Mouse (Mus musculus): Measurements from ENCODE around the gene Spag5. TPM values are rescaled to one million over a fixed set of nuclear protein-coding genes. Genes with fewer than 3 reads are reported as not detected.

Spag5 gene
- polyA plus RNA-seq, 1 experiment: 35.1 TPM

DNA sequence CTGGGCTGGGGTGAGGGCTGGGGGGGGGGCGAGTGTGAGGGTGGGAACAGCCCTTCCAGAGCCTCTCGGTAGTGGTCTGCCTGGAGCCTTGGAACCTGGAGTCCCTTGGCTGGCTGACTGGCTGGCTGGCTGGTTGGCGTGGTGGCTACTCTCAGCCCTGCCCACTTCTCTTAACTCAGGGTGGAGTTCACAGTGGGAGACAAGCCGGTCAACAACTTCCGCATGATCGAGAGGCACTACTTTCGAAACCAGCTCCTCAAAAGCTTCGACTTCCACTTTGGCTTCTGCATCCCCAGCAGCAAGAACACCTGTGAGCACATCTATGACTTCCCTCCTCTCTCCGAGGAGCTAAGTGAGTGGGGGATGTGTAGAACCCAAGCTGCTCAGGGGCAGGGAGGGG lies 46.6 kb downstream of the Spag5 start:
- no peak for TF ChIP-seq CTCF (IDR thresholded peaks at IDR 0.05; ENCODE audit: borderline replicate concordance, insufficient read depth, low read length)
- no peak for TF ChIP-seq POLR2A (IDR thresholded peaks at IDR 0.05; ENCODE audit: low read depth, low read length)
- Histone ChIP-seq H3K4me3 (ENCODE audit: insufficient read depth, low read length) (no peak overlapping the region), H3K27ac (ENCODE audit: insufficient read depth, low read length) (no peak overlapping the region), H3K4me1 (ENCODE audit: control insufficient read depth, insufficient read depth, low read length) (no peaks in the 10 kb centered on the region)

DNA sequence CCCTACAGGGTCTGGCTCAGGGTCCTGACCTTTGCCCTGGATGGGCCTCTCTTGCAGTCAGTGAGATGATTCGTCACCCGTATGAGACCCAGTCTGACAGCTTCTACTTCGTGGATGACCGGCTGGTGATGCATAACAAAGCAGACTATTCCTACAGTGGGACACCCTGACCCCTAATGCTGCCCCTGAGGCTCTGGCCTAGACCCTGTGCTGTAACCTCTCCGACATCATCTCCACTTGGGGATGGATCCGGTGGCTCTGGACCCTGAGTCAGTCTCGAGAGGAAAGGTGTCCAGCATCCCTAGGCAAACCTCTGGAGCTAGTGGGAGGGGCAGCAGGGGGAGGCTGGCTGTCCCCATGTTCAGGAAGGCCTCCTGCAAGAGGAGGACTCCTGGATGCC lies 47.1 kb downstream of the Spag5 start:
- Histone ChIP-seq H3K4me1 (ENCODE audit: control insufficient read depth, insufficient read depth, low read length) (no peaks in the 10 kb centered on the region), H3K27ac (ENCODE audit: insufficient read depth, low read length) (no peak overlapping the region), H3K4me3 (ENCODE audit: insufficient read depth, low read length) (no peak overlapping the region)
- no peak for TF ChIP-seq CTCF (IDR thresholded peaks at IDR 0.05; ENCODE audit: borderline replicate concordance, insufficient read depth, low read length)
- TF ChIP-seq POLR2A (IDR thresholded peaks at IDR 0.05; ENCODE audit: low read depth, low read length): no peak

DNA sequence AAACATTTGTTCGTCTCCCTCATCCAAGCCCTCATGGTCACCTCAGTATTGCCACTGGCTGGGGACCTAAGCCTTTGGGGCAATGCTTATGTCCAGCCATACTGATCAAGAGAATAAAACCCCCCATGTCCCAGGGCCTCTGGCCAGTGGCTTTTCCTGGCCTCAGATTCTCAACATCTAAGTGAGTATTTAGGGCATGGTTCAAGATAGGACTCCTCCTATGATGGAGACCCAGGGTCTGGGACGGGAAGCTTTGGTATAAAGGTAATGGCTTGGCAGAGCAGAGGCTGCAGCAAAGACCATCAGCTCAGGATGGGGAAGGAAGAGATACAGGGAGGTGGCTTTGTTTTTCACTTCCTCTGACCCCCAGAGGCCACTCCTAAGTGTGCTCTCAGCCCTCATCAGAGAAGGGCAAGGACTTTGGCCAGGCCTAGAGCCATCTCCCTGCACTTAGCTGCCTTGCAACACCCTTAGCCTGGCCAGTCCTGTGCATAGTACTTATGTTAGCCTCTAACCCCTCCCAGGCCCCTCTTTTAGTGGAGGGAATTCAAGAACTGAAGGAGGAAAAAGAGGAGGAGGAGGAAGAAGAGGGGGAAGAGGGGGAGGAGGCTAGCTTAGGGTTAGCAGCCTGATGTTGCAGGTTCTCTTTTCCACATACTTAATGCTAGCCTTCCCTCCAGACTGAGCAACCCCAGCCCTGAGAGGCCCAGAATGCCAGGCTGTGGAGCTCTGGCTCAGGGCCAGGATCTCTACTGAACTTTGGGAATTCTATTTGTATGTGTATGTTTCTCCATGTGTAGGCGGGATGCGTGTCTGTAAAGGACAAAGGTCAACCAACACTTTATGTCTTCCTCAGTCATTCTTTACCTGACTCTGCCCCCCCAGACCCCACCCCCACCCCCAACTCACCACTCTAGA lies 48.4 kb downstream of the Spag5 start:
- Histone ChIP-seq H3K4me3 (ENCODE audit: insufficient read depth, low read length) (no peak overlapping the region), H3K4me1 (ENCODE audit: control insufficient read depth, insufficient read depth, low read length) (no peaks in the 10 kb centered on the region), H3K27ac (ENCODE audit: insufficient read depth, low read length) (no peak overlapping the region)
- TF ChIP-seq POLR2A (IDR thresholded peaks at IDR 0.05; ENCODE audit: low read depth, low read length): no peak
- TF ChIP-seq CTCF (IDR thresholded peaks at IDR 0.05; ENCODE audit: borderline replicate concordance, insufficient read depth, low read length): no peak

DNA sequence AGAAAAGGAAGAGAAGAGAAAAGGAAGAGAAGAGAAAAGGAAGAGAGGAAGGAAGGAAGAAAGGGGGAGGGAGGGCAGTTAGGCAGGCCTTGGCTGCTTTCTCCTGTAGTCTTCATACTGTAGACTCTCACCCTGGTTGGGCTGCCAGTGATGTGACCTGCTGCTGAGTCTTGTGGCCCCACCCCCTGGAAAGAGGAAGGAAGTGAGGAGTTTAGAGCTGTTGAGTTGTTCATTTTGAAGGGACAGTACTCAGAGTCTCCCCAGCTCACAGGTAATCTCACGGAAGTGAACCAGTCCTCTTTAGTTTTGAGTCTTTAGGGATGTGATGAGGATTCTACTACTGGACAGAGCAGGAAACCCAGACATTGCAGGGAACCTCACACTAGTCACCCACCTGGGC lies 51.8 kb downstream of the Spag5 start:
- Histone ChIP-seq H3K4me1 (ENCODE audit: control insufficient read depth, insufficient read depth, low read length) (no peaks in the 10 kb centered on the region), H3K4me3 (ENCODE audit: insufficient read depth, low read length) (no peak overlapping the region), H3K27ac (ENCODE audit: insufficient read depth, low read length) (no peak overlapping the region)
- no peak for TF ChIP-seq CTCF (IDR thresholded peaks at IDR 0.05; ENCODE audit: borderline replicate concordance, insufficient read depth, low read length)
- TF ChIP-seq POLR2A (IDR thresholded peaks at IDR 0.05; ENCODE audit: low read depth, low read length): no peak

DNA sequence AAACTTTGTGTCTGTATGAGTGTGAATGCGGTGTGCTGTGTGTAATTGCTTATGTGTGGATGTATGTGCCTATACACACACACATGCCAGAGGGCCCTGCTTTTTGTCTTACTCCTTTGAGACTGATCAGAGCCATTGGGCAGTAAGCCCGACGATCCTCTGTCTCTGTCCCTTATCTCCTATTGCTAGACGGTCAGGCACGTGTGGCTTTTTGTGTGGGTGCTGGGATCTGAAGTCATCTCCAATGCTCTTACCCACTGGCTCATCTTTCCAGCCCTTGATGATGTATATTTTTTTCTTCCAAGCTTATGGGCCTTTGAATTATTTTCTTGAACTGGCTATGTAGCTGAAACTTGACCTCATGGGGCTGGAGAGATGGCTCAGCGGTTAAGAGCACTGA lies 53.6 kb downstream of the Spag5 start:
- Histone ChIP-seq H3K27ac (ENCODE audit: insufficient read depth, low read length) (no peak overlapping the region), H3K4me1 (ENCODE audit: control insufficient read depth, insufficient read depth, low read length) (no peaks in the 10 kb centered on the region), H3K4me3 (ENCODE audit: insufficient read depth, low read length) (no peak overlapping the region)
- no peak for TF ChIP-seq POLR2A (IDR thresholded peaks at IDR 0.05; ENCODE audit: low read depth, low read length)
- TF ChIP-seq CTCF (IDR thresholded peaks at IDR 0.05; ENCODE audit: borderline replicate concordance, insufficient read depth, low read length): no peak

DNA sequence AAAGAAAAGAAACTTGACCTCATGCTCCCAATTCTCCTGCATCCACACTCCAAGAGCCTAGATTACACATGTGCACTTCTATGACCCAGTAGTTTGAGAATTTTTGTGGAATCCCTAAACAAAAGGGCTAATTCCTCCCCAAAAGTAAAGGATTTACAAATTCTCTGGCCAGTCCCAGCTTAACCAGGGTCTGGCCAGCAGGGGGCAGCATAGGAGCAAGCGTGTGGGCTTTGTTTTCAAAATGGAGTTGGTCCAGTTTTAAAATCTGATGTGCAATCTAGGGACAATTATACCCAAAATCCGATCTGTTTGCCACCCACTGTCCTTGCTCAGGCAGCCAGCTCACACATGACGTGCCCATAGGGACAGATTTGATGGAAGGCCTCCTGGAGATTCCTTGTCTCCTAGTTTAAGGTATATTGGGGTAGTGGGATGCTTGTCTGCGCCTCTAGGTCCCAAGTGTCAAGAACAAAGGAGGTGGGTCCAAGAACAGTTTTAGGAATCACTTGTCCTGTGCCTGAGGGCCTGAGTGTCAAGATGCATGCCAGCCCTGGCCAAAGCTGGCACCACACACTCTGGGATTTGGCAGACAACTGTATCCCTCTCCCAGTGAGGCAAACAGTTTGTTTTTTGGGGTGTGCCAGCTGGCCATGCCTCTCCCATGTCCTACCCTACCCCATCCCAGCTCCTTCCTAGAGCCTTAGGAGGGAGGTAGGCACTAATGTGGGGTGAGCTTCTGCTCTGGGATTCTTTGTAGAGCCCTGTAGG lies 54.3 kb downstream of the Spag5 start:
- Histone ChIP-seq H3K27ac (ENCODE audit: insufficient read depth, low read length) (no peak overlapping the region), H3K4me1 (ENCODE audit: control insufficient read depth, insufficient read depth, low read length) (no peaks in the 10 kb centered on the region), H3K4me3 (ENCODE audit: insufficient read depth, low read length) (no peak overlapping the region)
- peak; percentile 42; the same call in 1 of the 2 replicates for TF ChIP-seq CTCF (IDR thresholded peaks at IDR 0.05; ENCODE audit: borderline replicate concordance, insufficient read depth, low read length)
- TF ChIP-seq POLR2A (IDR thresholded peaks at IDR 0.05; ENCODE audit: low read depth, low read length): no peak

DNA sequence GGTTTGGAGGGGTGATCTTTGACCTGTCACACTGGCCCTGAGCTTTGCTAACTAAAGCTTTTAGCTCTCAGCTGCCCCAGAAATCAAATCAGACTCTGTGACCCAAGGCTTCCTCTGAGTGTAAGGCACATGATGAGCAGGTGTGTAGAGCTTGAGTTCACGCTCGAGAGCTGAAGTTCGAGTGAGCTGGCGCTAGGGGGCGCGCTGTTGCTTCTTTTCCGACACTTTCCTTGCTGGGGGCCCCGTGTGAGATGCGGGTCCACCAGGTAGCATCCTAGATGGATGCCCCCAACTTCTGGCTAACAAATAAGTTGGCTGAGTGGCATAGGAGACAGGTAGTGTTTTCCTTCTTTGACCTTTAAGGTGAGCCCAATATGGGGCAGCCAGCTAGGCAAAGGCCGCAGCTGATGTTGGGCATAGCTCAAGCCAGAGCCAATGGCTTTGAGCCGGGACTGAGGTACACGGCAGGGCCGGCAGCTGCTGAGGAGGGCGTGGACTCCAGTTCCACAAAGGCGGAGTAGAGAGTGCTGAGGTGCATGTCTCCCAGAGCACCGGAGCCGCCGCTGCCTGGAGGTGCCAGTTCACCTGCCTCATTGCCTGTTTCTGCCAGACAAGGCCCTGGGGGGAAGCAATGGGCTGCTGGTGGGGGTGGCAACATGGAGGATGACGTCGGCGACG lies 57.1 kb downstream of the Spag5 start:
- Histone ChIP-seq H3K27ac (ENCODE audit: insufficient read depth, low read length) (no peak overlapping the region), H3K4me1 (ENCODE audit: control insufficient read depth, insufficient read depth, low read length) (no peaks in the 10 kb centered on the region), H3K4me3 (ENCODE audit: insufficient read depth, low read length) (no peak overlapping the region)
- TF ChIP-seq CTCF (IDR thresholded peaks at IDR 0.05; ENCODE audit: borderline replicate concordance, insufficient read depth, low read length) (peak; percentile 43; the same call in 1 of the 2 replicates), POLR2A (IDR thresholded peaks at IDR 0.05; ENCODE audit: low read depth, low read length) (no peak)

DNA sequence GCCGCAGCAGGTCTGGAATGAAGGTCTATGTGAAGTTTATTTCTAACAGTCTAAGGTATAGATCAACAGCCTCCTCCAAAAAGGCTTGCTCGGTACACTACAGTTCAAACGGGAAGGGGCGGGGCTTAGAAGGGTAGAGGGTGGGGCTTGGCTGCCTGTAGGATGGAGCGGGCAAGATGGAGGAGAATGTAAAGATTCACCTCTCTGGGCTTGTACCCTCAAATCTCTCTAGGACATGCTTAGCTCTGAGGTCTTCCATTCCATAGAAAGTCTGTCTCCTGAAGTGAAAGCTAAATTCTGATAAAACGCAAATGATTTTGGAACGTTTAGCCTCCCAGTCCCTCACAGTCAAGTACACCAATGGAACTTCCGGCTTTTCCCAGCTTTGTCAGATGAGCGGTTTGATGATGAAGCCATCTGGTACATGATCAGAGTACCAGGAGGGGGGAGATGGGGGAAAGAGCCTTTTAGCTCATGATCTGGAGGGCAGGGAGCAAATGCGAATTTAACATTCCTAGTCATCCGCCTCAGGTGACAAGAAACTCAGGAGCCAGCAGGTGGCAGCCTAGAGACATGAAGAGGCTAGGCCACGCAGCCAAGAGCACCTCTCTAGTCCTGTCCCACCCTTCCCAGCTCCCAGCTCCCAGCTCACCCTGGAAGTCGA lies 58.9 kb downstream of the Spag5 start:
- TF ChIP-seq CTCF (IDR thresholded peaks at IDR 0.05; ENCODE audit: borderline replicate concordance, insufficient read depth, low read length): peak; percentile 60
- no peak for TF ChIP-seq POLR2A (IDR thresholded peaks at IDR 0.05; ENCODE audit: low read depth, low read length)
- no peak overlapping the region for H3K27ac ChIP-seq (ENCODE audit: insufficient read depth, low read length)
- 0 out of 2 replicates have a peak overlapping the region, but pooled peaks have one; percentile 5 for H3K4me3 ChIP-seq (ENCODE audit: insufficient read depth, low read length)
- H3K4me1 ChIP-seq (ENCODE audit: control insufficient read depth, insufficient read depth, low read length): 0 out of 2 replicates have a peak, but pooled peaks cover 6% of the 10 kb centered on the region

DNA sequence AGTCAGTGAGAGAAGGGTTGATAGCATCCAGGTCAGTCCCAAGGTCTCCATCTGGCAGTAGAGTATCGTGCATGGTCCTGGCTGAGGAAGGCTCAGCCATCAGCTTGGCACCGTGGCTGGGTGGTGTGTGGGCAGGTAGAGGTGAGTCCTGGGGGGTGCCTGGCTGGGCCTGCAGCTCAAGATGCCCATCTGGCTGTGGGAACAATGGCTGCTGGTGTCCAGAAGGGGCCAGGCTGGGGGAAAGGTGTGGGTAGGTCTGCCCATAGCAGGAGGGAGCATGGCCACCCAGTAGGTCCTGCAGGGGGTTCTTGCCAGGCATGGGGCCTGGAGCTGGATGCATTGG lies 59.4 kb downstream of the Spag5 start:
- TF ChIP-seq POLR2A (IDR thresholded peaks at IDR 0.05; ENCODE audit: low read depth, low read length): no peak
- no peak for TF ChIP-seq CTCF (IDR thresholded peaks at IDR 0.05; ENCODE audit: borderline replicate concordance, insufficient read depth, low read length)
- H3K4me1 ChIP-seq (ENCODE audit: control insufficient read depth, insufficient read depth, low read length): 0 out of 2 replicates have a peak, but pooled peaks cover 6% of the 10 kb centered on the region
- no peak overlapping the region for H3K27ac ChIP-seq (ENCODE audit: insufficient read depth, low read length)
- no peak overlapping the region for H3K4me3 ChIP-seq (ENCODE audit: insufficient read depth, low read length)

Measured in embryonic fibroblast, embryonic 13.5 days (primary cell).